Mouse (Mus musculus): Measurements from ENCODE around the gene Dffa.
"Not testable (repeated sequence)": the region's sequence is repeated elsewhere in the genome, so short reads cannot be mapped to it uniquely, and the experiment has no call there.

Gene Dffa

GRCm38 (mm10) chr4:149149611-149150010 lies 45.7 kb downstream of the Dffa start:
- no peak for DNase-seq

- no peak for DNase-seq
These were observed 46.3 kb downstream of the Dffa start for GRCm38 (mm10) chr4:149150256-149150655.

GRCm38 (mm10) chr4:149150721-149151120 lies 46.8 kb downstream of the Dffa start:
- no peak for DNase-seq

- no peak for DNase-seq
These were observed 50.9 kb downstream of the Dffa start for GRCm38 (mm10) chr4:149154859-149155258.

GRCm38 (mm10) chr4:149155711-149156110 lies 51.8 kb downstream of the Dffa start:
- DNase-seq: no peak

GRCm38 (mm10) chr4:149157415-149157973 lies 53.5 kb downstream of the Dffa start:
- no peak for DNase-seq

GRCm38 (mm10) chr4:149159203-149159602 lies 55.3 kb downstream of the Dffa start:
- DNase-seq: no peak

GRCm38 (mm10) chr4:149159891-149160290 lies 55.9 kb downstream of the Dffa start:
- DNase-seq: no peak

- DNase-seq: no peak
These were observed 57.2 kb downstream of the Dffa start for GRCm38 (mm10) chr4:149161166-149161565.

GRCm38 (mm10) chr4:149163196-149163595 lies 59.2 kb downstream of the Dffa start:
- no peak for DNase-seq

- no peak for DNase-seq
These were observed 60.2 kb downstream of the Dffa start for GRCm38 (mm10) chr4:149164150-149164549.

- peak; percentile 92 for DNase-seq
These were observed 62.4 kb downstream of the Dffa start, which contains the start of gene Pgd for GRCm38 (mm10) chr4:149166215-149166946. TSS of gene Pgd (minus strand) at chr4:149166771.

GRCm38 (mm10) chr4:149166957-149167611 lies 63.1 kb downstream of the Dffa start:
- DNase-seq: no peak

- no peak for DNase-seq
These were observed 64.1 kb downstream of the Dffa start for GRCm38 (mm10) chr4:149168016-149168415.

- DNase-seq: not testable (repeated sequence)
These were observed 66.0 kb downstream of the Dffa start for GRCm38 (mm10) chr4:149169926-149170325.

Data from right cerebral cortex, postnatal 4 days (tissue).